Mouse (Mus musculus): ENCODE results near the gene Rasl11a.
"Not testable (repeated sequence)": the region's sequence is repeated elsewhere in the genome, so short reads cannot be mapped to it uniquely, and the experiment has no call there.

The Rasl11a gene

DNA sequence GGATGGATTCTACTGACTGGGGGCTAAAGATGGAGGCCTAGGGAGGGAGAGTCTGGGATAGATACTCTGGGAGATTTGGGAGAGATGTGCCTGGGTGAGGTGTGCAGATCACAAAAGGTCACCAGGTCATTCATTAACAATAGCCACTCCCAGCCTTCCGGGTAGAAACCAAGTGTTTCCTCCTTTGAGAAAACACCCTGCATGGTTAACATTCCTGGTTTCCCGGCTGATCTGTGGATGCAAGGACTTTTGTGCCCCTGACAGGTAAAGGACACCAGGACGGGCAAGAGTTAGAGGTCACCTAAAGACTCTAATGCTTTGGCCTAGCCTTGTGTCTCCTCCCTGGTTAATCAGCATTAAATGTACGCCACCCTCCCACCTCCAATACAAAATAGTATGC, 48.0 kb downstream of the Rasl11a start:
- no peak for DNase-seq (ENCODE audit: low read depth, low spot score)

DNA sequence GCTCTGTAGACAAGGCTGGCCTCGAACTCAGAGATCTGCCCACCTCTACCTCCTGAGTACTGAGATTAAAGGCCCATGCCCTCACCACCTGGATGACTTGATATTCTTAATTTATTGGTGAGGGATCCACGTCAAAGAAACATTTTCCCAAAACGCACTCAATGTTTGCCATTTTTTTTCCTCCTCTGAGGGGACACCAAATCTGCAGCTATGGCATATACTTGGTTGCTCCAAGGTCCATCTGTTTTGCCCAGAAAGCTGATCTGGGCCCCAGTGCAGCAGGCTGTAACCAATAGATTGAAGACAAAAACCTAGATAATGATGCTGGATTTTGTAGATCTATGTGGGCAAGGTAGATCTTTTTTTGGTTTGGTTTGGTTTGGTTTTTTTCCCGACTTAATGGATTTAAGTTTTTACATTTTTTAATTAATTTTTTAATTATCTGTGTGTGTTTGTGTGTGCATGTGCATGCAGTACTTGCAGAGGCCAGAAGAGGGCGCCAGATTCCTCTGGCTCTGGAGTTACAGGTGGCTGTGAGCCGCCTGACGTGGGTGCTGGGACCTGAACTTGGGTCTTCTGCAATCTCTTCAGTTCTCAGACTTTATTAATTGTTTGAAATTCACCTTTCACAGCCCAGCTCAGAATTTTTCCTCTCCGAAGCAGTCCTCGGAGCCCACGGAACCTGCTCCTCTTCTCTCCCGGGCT, 48.8 kb downstream of the Rasl11a start:
- DNase-seq (ENCODE audit: low read depth, low spot score) = no peak

DNA sequence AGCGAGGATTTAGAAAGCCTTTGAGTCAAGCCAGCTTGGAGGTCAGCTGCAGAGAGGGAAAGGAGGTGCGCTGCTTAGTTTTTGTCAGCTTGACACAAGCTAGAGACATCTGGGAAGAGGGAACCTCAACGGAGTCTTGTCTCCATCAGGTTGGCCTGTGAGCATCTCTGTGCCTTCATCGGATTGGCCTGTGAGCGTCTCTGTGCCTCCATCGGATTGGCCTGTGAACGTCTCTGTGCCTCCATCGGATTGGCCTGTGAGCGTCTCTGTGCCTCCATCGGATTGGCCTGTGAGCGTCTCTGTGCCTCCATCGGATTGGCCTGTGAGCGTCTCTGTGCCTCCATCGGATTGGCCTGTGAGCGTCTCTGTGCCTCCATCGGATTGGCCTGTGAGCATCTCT, 50.8 kb downstream of the Rasl11a start:
- DNase-seq (ENCODE audit: low read depth, low spot score) = not testable (repeated sequence)

DNA sequence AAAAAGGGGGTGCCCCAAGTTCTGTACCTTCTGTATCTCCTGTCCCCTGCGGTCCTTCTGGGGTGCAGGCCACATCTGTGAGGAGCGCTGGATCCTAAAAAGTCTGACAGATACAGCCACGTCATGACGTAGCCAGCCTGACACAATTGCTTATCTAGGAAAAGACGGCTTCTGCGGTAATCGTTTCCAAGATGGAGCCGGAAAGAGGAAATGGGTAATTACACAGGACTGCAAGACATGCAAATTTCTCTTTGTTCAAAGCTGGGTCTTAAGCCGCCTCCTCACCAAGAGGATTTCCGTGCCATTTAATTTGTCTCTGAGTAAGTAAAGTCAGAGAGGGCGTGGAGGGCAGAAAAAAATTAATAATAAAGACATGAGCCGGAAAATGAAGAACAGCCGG, 52.1 kb downstream of the Rasl11a start:
- DNase-seq (ENCODE audit: low read depth, low spot score) = no peak

Data from mesoderm, embryonic 11.5 days (tissue).